Mouse (Mus musculus): ENCODE results near the gene B3galt1.

The B3galt1 gene

GRCm38 (mm10) chr2:67565480-67566331 is at the start of gene B3galt1:
Gene B3galt1 (plus strand): TSS chr2:67565871.
- peak; percentile 86 for DNase-seq

DNA sequence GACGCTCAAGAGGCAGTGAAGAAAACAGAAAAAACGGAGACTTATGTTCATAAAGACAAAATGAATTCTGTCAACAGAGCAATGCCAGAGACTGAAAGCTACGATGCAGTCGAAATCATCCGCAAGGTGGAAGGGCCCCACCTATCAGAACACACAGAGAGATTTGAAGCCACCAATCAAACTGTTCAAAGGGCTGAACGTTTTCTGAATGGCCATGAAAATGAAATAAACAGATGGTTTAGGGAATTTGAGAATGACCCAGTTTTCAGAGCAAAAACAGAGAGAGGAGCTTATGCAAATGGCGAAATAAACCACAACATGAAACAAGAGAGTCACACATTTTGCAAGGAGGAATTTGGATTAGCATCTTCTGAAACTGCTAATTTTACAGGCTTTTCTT is 49.3 kb upstream of the B3galt1 start:
- DNase-seq = no peak

DNA sequence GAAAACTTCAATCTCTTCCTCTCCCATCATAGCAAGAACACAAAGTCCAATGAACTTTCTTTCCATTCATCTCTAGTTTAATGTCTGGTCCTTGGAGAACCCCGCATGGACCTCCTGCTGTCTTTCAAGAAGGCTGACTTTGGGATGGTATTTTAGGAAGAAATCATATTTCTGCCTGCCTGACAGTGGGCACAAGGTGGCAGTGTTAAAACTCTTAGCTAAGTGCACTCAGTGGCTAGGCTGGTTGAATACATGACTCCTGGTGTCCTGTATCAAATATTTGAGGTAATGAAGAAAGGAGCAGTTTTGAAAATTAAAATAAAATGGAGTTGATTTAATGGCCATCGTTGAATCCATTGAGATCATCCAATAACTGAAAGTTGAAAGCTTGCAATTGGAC is 30.3 kb upstream of the B3galt1 start:
- no peak for DNase-seq

DNA sequence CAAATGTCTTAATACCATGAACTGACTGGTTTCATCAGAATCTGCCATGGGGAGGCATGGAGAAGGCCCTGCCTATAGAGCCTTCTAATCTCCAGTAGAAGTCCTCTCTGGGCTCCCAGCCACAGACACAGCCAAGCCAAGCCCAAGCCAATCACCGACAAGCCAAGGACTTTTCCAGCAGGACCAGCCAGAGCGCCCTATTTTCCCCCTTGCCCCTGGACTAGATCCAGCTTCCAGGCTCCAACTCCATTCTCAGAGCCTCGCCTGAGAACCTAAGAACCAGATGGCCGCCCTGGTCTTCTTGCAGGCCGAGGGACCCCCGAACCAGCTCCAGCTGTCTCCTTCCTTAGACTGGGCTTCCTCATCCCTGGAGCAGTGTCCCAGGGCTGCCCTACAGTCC is 26.2 kb upstream of the B3galt1 start:
- no peak for DNase-seq

DNA sequence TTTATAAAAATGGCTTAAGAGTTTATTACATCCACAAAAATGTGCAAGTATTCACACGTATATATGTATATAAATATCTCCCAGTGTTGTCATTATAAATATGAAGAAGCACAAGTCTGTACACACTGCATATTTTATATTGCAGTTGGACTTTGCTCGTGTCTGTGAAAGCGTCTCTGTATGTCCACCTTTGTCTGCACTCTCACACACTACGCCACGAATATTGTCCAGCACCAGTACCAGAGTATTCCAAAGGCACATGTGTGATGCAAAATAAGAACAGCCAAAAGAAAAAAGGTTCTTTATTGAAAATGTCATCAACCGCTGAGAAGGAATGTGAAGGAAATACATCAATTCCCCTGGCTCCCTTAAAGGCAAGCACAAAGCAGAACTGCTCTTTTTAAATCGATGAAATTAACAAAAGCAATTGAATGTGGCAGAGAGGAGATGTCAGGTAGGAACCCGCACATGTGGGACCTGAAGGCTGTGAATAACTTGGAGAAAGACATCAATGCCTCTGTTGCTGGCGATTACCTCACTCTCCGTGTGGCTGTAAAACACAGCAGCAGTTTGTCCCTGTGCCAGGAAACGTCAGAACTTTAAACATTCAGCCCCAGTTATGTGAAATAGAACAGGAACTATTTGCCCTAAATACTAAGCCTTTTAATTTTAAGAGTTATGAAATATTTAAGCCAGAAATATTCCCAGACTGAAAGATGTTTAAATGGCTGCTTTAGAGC is 23.5 kb upstream of the B3galt1 start:
- no peak for DNase-seq

DNA sequence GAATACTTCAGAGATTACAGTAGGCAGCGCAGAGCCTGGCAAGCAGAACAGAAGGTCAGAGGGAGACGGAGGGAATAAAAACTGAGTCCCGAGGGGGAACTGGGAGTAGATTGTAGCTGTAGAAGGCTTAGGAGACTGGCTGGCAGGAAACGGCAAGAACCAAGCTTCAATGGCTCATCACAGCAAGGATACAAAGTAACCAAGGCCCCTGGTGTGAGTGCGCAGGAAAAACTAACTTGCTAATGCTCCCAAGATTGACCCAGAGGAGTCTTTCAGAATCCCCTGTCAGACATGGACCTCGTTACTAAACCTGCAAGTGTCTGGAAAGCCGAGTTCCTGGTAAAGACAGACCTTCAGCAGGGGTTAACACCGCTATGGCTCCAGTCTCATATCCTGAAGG is 21.2 kb upstream of the B3galt1 start:
- no peak for DNase-seq

- DNase-seq = peak; percentile 43
These were observed 706 bp upstream of the B3galt1 start for GRCm38 (mm10) chr2:67564851-67565479.

- no peak for DNase-seq
These were observed 895 bp downstream of the B3galt1 start for GRCm38 (mm10) chr2:67566566-67566965.

DNA sequence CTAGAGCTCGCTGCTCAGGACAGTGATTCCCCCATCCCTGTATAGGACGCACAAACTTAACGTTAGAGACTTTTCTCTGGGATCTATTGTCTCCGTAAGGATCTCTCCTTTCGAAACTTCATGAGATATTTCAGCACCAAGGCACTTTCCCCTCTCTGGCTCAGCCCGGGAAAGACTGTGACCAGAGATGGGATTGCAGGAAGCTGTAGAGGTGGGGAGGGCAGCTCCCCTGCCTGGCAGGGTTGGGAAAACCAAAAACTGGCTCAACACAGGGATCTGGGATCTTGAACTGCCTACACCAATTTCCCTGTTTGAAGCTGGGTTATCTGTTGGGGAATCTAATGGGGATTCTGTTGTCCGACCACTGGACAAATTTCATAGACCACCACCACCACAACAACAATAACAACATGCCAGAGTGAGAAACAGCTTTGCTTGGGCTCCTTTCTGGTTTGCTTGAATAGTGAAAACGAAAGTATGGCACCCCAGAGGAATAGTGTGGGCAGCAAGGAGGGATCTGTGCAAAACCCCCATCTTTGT is 1.5 kb downstream of the B3galt1 start:
- DNase-seq = no peak

- DNase-seq = no peak
These were observed 11.0 kb downstream of the B3galt1 start for GRCm38 (mm10) chr2:67576634-67577033.

DNA sequence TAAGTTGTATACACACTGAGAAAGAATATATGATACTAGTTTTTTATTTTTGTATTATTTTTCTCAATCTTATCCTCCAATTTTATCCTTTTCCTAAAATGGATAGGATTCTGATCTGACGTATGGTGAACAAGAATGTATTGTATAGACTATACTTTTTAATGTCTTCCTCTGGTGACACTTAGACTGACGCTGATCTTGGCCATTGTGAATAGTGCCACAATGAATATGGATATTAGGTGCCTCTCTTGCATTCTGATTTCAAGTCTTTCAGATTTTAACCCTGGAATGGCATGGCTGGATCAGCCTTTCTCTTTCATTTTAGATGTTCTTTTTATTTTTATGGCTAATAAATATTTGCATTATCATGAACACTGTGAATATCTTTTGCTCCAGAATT is 17.4 kb downstream of the B3galt1 start:
- DNase-seq = no peak

DNA sequence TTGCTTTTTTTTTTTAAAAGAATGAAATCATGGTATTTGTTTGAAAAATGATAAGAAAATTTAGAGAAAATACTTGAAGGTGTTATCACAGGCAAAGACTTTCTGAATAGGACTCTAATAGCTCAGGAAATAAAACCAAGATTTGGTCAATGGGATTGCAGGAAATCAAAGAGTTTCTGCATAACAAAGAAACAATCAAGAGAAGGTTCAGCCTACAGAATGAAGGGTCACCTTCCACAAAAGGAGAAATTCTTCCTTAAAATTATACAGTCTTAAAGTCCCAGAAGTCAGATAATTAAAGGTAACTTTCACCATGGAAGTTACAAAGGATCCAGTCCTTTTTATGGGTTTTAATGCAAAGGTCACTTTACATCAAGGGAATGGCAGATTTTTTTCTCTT is 24.7 kb downstream of the B3galt1 start:
- DNase-seq = no peak

DNA sequence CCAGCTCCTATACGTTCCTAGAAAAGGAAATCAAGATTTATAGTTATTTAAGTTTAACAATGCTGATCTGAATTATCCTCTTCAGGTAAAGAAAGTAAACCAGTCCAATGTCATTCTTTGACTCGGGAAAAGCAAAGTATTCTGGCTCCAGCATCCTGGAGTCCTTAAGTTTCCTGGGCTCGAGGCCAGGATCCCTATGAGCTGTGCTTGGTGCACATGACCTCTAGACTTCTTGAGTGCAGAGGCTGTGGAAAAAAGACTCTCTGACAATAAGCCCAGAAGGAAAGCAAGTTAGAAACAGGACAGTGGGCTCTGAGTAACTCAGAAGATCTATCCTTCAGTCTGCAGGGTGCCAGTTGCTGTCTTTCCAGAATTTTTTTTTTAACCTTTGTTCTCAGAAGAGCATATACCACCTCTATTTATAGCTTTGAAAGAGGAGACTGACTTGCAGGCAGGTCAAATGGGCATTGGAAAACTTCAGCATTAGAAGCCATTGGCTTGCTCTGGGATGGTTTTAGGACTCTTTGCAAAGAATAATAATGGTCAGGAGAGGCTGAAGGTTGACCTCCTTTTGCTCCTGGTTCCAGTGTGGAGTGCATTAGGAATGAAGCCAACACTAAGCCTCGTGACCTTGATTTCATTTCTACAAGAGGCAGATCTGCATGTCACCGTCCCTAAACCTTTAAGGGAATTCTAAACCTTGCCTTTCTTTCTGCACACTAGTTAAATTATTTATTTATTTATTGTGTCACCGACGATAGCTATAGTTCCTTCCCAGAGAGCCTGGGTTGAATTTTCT is 26.4 kb downstream of the B3galt1 start:
- DNase-seq = peak; percentile 6

DNA sequence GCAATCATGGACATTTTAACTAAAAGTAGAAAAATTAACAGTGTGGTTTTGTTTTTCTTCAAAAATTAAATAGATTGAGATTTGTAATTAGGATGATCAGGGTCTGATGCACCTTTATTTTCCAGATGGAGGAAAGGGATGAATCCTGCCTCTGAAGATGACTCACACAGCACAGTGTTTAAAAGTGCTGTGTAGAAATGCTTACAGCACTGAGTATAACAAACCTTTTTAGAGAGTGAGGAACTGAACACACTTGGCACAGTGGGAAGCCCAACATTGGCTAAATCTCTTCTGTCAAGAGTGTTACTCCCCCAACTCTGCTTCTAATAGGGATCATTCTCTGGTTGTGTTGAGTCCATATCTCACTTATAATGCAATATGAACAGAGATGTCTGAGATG is 57.2 kb downstream of the B3galt1 start:
- no peak for DNase-seq

- no peak for DNase-seq
These were observed 62.0 kb downstream of the B3galt1 start for GRCm38 (mm10) chr2:67627667-67628066.

- no peak for DNase-seq
These were observed 62.6 kb downstream of the B3galt1 start for GRCm38 (mm10) chr2:67628289-67628688.

DNA sequence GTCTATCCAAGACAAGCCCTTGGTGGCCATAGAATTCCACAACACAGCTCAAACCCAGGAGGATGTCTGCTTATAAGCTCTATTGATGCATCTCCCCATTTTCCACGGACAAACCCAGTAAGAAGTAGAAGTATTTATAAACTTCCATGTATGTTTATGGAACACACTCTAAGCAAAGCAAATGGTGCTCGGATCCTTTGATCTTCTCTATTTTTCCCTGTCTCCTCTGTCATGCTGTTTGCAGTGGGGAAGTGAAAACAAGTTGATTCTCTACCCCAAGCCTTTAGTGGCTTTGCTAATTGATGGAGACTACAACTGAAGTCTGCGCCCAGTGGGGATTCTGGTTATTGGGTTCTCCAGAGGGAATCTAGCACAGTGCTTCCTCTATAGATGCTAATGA is 89.2 kb downstream of the B3galt1 start:
- peak; percentile 28 for DNase-seq

- no peak for DNase-seq
These were observed 91.7 kb downstream of the B3galt1 start for GRCm38 (mm10) chr2:67657372-67657771.

DNA sequence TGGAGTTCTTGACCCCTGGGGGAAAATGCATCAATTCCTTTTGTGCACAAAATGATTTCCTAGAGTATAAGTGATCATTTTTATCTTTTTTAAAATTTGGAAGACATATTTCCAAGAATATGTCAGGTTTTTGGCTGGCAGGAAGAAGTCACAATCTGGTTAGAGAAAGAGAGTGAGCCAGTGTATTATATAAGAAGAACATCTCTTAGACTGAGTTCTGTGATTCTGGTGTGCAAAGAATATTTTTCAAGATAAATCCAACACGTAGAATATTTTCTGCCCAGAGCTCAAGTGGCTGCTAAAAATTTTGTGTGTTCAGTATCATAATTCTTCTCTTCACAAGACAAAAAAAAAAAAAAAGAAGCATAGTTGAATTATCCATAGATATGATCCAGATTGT is 92.4 kb downstream of the B3galt1 start:
- no peak for DNase-seq

GRCm38 (mm10) chr2:67671721-67672120 is 106.0 kb downstream of the B3galt1 start:
- DNase-seq = no peak

- no peak for DNase-seq
These were observed 112.0 kb downstream of the B3galt1 start for GRCm38 (mm10) chr2:67677697-67678096.

- no peak for DNase-seq
These were observed 158.6 kb downstream of the B3galt1 start for GRCm38 (mm10) chr2:67724249-67724648.

- no peak for DNase-seq
These were observed 165.1 kb downstream of the B3galt1 start for GRCm38 (mm10) chr2:67730771-67731170.

Data from lung, postnatal 10 days (tissue).